ENCODE assay signal across 8 mouse cellular contexts in the genomic region with DNA sequence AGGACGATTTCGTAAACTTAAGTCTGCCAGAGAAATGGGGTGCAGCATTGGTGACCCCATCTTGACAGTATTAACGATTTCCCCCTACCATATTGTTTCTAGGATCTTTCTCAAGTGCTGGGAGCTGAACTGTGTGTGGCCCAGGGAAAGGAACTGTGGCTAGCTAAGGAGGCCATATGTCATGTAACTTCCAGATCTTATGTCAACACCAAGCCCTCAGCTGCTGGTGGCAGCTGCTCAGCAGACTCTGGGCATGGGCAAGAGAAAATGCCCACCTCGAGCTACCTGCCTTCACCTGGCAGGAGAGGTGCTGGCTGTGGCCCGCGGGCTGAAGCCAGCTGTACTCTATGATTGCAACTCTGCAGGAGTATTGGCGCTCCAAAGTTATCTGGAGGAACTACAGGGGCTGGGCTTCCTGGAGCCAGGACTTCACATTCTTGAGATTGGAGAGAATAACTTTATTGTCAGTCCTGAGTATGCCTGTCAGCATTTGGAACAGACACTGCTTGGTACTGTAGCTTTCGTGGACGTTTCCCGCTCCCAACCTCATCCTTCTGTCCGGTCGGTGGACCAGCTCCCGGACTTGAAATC. TPM values are rescaled to one million over a fixed set of nuclear protein-coding genes. Genes with fewer than 3 reads are reported as not detected.
A peak's percentile ranks its signal among the peaks of the same experiment; 100 is the strongest.
DNase-seq lines count a peak whose midpoint lies in the region; ATAC-seq and TF ChIP-seq lines count a peak whose summit lies in the region.

No protein-coding gene starts in this region.

- peak overlapping the region; percentile 93 for H3K4me2 ChIP-seq in hindbrain, embryonic 14.5 days (replicated peaks)
- peak overlapping the region; percentile 71 for H3K4me2 ChIP-seq in midbrain, postnatal 0 days (ENCODE audit: low read depth, low read length, poor library complexity, severe bottlenecking)

- peak overlapping the region; percentile 76 for H3K4me3 ChIP-seq in layer of hippocampus, adult 2 months
- peak overlapping the region; percentile 80 for H3K4me3 ChIP-seq in brown adipose tissue, adult 24 weeks (ENCODE audit: insufficient read depth, low read depth, low read length)
- H3K4me3 ChIP-seq in hindbrain, embryonic 14.5 days (replicated peaks; ENCODE audit: low read length) = peak overlapping the region; percentile 89
- peak overlapping the region; percentile 67 for H3K4me3 ChIP-seq in midbrain, postnatal 0 days (ENCODE audit: low read depth, low read length)

- no peak for ATAC-seq in hindbrain, embryonic 14.5 days (ENCODE audit: low FRiP score)
- no peak for ATAC-seq in midbrain, postnatal 0 days (ENCODE audit: low FRiP score)

- H3K27ac ChIP-seq in layer of hippocampus, adult 2 months = peak overlapping the region; percentile 98
- no peak overlapping the region for H3K27ac ChIP-seq in brown adipose tissue, adult 24 weeks (replicated peaks; ENCODE audit: low read depth, low read length)
- no peak overlapping the region for H3K27ac ChIP-seq in hindbrain, embryonic 14.5 days
- peak overlapping the region; percentile 85; the same call in 1 of the 2 replicates for H3K27ac ChIP-seq in midbrain, postnatal 0 days (ENCODE audit: low read depth, low read length)

- 95% methylated on average over 13 of the region's 13 CpGs for WGBS in hindbrain, embryonic 14.5 days
- WGBS in midbrain, postnatal 0 days = 95% methylated on average over 13 of the region's 13 CpGs

- H3K9ac ChIP-seq in hindbrain, embryonic 14.5 days = peak overlapping the region; percentile 92
- H3K9ac ChIP-seq in midbrain, postnatal 0 days (replicated peaks; ENCODE audit: low read length, poor library complexity, severe bottlenecking) = peak overlapping the region; percentile 81; the same call in 1 of the 2 replicates

- H3K36me3 ChIP-seq in hindbrain, embryonic 14.5 days (replicated peaks; ENCODE audit: control insufficient read depth, insufficient read depth) = no peaks in the 10 kb centered on the region
- no peaks in the 10 kb centered on the region for H3K36me3 ChIP-seq in midbrain, postnatal 0 days (ENCODE audit: insufficient read depth, low read length)

- H3K27me3 ChIP-seq in hindbrain, embryonic 14.5 days (ENCODE audit: control insufficient read depth, insufficient read depth, low read length) = no peaks in the 10 kb centered on the region
- H3K27me3 ChIP-seq in midbrain, postnatal 0 days (ENCODE audit: insufficient read depth, low read length) = no peaks in the 10 kb centered on the region

- H3K9me3 ChIP-seq in hindbrain, embryonic 14.5 days (ENCODE audit: control insufficient read depth, low read length) = no peaks in the 10 kb centered on the region
- no peaks in the 10 kb centered on the region for H3K9me3 ChIP-seq in midbrain, postnatal 0 days (ENCODE audit: low read length)

- no peak for TF ChIP-seq CTCF in layer of hippocampus, adult 2 months (conservative IDR thresholded peaks at IDR 0.05)
- TF ChIP-seq CTCF in midbrain, postnatal 0 days (IDR thresholded peaks at IDR 0.05) = no peak

- no peak for DNase-seq in layer of hippocampus, adult 2 months (ENCODE audit: low spot score in 2 of 2)
- no peak for DNase-seq in layer of hippocampus, adult 11-12 months (ENCODE audit: low spot score)
- DNase-seq in hindbrain, embryonic 14.5 days (ENCODE audit: low spot score) = no peak
- no peak for DNase-seq in midbrain, postnatal 0 days (ENCODE audit: low spot score)
- no peak for DNase-seq in cerebellum, postnatal 4 days (ENCODE audit: low spot score in 2 of 2)
- DNase-seq in spleen, postnatal 10 days (ENCODE audit: low spot score in 2 of 2) = no peak
- DNase-seq in testis, postnatal 10 days (ENCODE audit: low spot score) = no peak

- H3K4me1 ChIP-seq in brown adipose tissue, adult 24 weeks (ENCODE audit: control insufficient read depth, insufficient read depth, insufficient read length, low read length) = peaks cover 9% of the 10 kb centered on the region
- peaks cover 20% of the 10 kb centered on the region for H3K4me1 ChIP-seq in hindbrain, embryonic 14.5 days (replicated peaks; ENCODE audit: control insufficient read depth, insufficient read depth, low read length)
- H3K4me1 ChIP-seq in midbrain, postnatal 0 days (ENCODE audit: insufficient read depth, low read length) = peaks cover 8% of the 10 kb centered on the region

RNA-seq across cellular contexts. Expression of gene A130010J15Rik, which starts 6.4 kb away (rescaled TPM):
- total RNA-seq in layer of hippocampus, adult 2 months (2021) = 1 to 10 TPM; 5.1 to 5.3 TPM
- polyA plus RNA-seq in brown adipose tissue, adult 24 weeks (2012; ENCODE audit: insufficient read depth, insufficient read length, missing spikeins) = 2.9 and 3.9 TPM in 2 replicates
- 11.1 and 11.4 TPM in 2 replicates for polyA plus RNA-seq in hindbrain, embryonic 14.5 days (2014; fragmentation: Nextera tagmentation; extraction: Ambion mirVana)
- total RNA-seq in midbrain, postnatal 0 days (2014; rRNA removed) = 10.5 and 19.5 TPM in 2 replicates
- 10.0 and 10.1 TPM in 2 replicates for polyA plus RNA-seq in midbrain, postnatal 0 days (2015; fragmentation: Nextera tagmentation; extraction: Ambion mirVana)

RNA-seq across cellular contexts. Expression of gene Irf6, which starts 21.3 kb away (rescaled TPM):
- under 1 TPM; 0.49 to 0.66 TPM for total RNA-seq in layer of hippocampus, adult 2 months (2021)
- polyA plus RNA-seq in brown adipose tissue, adult 24 weeks (2012; ENCODE audit: insufficient read depth, insufficient read length, missing spikeins) = 0.24 TPM in 1 of 2 replicates, not detected in the other
- 0.63 and 1.0 TPM in 2 replicates for polyA plus RNA-seq in hindbrain, embryonic 14.5 days (2014; fragmentation: Nextera tagmentation; extraction: Ambion mirVana)
- total RNA-seq in midbrain, postnatal 0 days (2014; rRNA removed) = 0.71 and 1.2 TPM in 2 replicates
- polyA plus RNA-seq in midbrain, postnatal 0 days (2015; fragmentation: Nextera tagmentation; extraction: Ambion mirVana) = 0.77 and 0.94 TPM in 2 replicates

RNA-seq across cellular contexts. Expression of gene Traf3ip3, which starts 27.3 kb away (rescaled TPM):
- total RNA-seq in layer of hippocampus, adult 2 months (2021) = 1 to 10 TPM; 1.6 to 2.4 TPM
- not detected in 2 replicates for polyA plus RNA-seq in brown adipose tissue, adult 24 weeks (2012; ENCODE audit: insufficient read depth, insufficient read length, missing spikeins)
- polyA plus RNA-seq in hindbrain, embryonic 14.5 days (2014; fragmentation: Nextera tagmentation; extraction: Ambion mirVana) = 2.1 TPM in 2 replicates
- total RNA-seq in midbrain, postnatal 0 days (2014; rRNA removed) = 2.4 and 2.7 TPM in 2 replicates
- 1.3 and 1.9 TPM in 2 replicates for polyA plus RNA-seq in midbrain, postnatal 0 days (2015; fragmentation: Nextera tagmentation; extraction: Ambion mirVana)

RNA-seq across cellular contexts. Expression of gene Lamb3, which starts 33.3 kb away (rescaled TPM):
- 1 to 10 TPM in 1 of 2 experiments, under 1 TPM in 1; 0.82 to 1.4 TPM for total RNA-seq in layer of hippocampus, adult 2 months (2021)
- polyA plus RNA-seq in brown adipose tissue, adult 24 weeks (2012; ENCODE audit: insufficient read depth, insufficient read length, missing spikeins) = 6.8 and 10.4 TPM in 2 replicates
- polyA plus RNA-seq in hindbrain, embryonic 14.5 days (2014; fragmentation: Nextera tagmentation; extraction: Ambion mirVana) = 0.18 and 0.31 TPM in 2 replicates
- 0.66 and 0.82 TPM in 2 replicates for total RNA-seq in midbrain, postnatal 0 days (2014; rRNA removed)
- 1.1 and 1.4 TPM in 2 replicates for polyA plus RNA-seq in midbrain, postnatal 0 days (2015; fragmentation: Nextera tagmentation; extraction: Ambion mirVana)

RNA-seq across cellular contexts. Expression of gene Diexf, which starts 44.2 kb away (rescaled TPM):
- 10 to 100 TPM; 22.9 to 24.8 TPM for total RNA-seq in layer of hippocampus, adult 2 months (2021)
- polyA plus RNA-seq in brown adipose tissue, adult 24 weeks (2012; ENCODE audit: insufficient read depth, insufficient read length, missing spikeins) = 7.8 and 10.9 TPM in 2 replicates
- polyA plus RNA-seq in hindbrain, embryonic 14.5 days (2014; fragmentation: Nextera tagmentation; extraction: Ambion mirVana) = 8.0 and 8.4 TPM in 2 replicates
- 14.4 and 15.5 TPM in 2 replicates for total RNA-seq in midbrain, postnatal 0 days (2014; rRNA removed)
- 3.4 and 3.9 TPM in 2 replicates for polyA plus RNA-seq in midbrain, postnatal 0 days (2015; fragmentation: Nextera tagmentation; extraction: Ambion mirVana)

Comparison
In these comparisons a context has a peak if more than half of its experiments do, and no peak if none do; other contexts are left out.
1. H3K27ac ChIP-seq: peak in layer of hippocampus, adult 2 months (single experiment) and midbrain, postnatal 0 days (single experiment); none in brown adipose tissue, adult 24 weeks (single experiment) and hindbrain, embryonic 14.5 days (single experiment).
2. Peak in every context shown above with its lines, with median percentiles within 50 percentile points of each other: H3K4me3 ChIP-seq.